Mouse (Mus musculus) C2C12 (cell line): ENCODE data around the gene Rnf222.

Source experiments
- CTCF ChIP-seq: IDR thresholded peaks from one replicate; pipeline ENCODE4 v1.5.1; 2011; ENCODE audit not compliant: control insufficient read depth, insufficient read depth, insufficient read length
- MYOD1 ChIP-seq: IDR thresholded peaks from one replicate; pipeline ENCODE4 v1.6.1; 2011; ENCODE audit warnings: low read depth; ENCODE audit not compliant: control insufficient read depth, insufficient read length

- TF ChIP-seq CTCF, result no peak
- TF ChIP-seq MYOD1, result no peak
These were observed 2.3 kb upstream of the Rnf222 start for GRCm38 (mm10) chr11:68886091-68886490.
